Mouse (Mus musculus): ENCODE measurements around the gene Syne4. TPM values are rescaled to one million over a fixed set of nuclear protein-coding genes. Genes with fewer than 3 reads are reported as not detected.
A peak's percentile ranks its signal among the peaks of the same experiment; 100 is the strongest.

Gene Syne4
- polyA plus RNA-seq, 1 experiment from 2014 or later, result 60.5 TPM

DNA sequence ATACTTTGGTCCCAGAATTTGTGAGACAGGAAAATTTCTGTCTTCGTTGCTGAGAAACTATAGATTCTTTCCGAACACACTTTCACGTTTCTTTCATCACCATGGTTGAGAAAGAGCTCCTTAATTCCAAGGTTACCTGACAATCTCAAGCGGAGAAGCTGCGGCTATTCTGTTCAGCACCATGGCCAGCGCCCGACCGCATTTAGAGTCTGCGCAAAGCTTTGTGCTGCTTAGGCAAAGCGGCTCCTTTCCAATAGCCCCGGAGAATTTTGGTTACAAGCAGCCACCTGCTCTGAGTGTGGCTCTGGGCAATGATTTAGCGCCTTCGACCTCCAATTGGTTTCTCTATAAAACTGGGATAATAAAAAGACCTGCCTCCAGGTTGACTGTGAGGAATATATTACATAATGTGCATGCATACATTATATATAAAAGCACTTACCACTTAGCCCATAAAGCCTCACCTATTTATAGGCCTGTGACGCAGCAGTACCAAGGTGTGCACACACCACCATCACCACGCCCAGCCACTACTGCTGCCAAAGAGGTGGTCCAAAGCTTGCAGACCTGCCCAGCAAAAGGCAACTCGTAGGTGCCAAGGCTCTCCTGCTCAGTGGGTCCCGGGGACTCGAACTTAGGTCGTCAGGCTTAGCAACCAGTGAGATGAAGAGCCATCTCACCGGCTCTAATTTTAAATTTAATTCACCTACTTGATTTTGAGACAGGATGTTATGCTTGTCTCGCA is 32.2 kb downstream of the Syne4 start:
- H3K9ac ChIP-seq (ENCODE audit: low read length), result no peak overlapping the region
- ATAC-seq (replicated peaks; ENCODE audit: low FRiP score, low TSS enrichment, low read depth), result no peak
- no peaks in the 10 kb centered on the region for H3K36me3 ChIP-seq (ENCODE audit: control insufficient read depth, insufficient read depth, low read length)
- no peaks in the 10 kb centered on the region for H3K4me1 ChIP-seq (replicated peaks; ENCODE audit: control insufficient read depth, insufficient read depth, low read length)
- no peaks in the 10 kb centered on the region for H3K9me3 ChIP-seq (ENCODE audit: control insufficient read depth, low read length)
- peaks cover 33% of the 10 kb centered on the region for H3K27me3 ChIP-seq (replicated peaks; ENCODE audit: control insufficient read depth, insufficient read depth, low read length)
- peak; percentile 92 for DNase-seq (ENCODE audit: low spot score)
- no peak overlapping the region for H3K4me3 ChIP-seq (ENCODE audit: low read depth, low read length)
- H3K4me2 ChIP-seq (ENCODE audit: low read length), result no peak overlapping the region
- no peak overlapping the region for H3K27ac ChIP-seq (ENCODE audit: low read depth)
- 26% methylated on average over 21 of the region's 21 CpGs for WGBS

DNA sequence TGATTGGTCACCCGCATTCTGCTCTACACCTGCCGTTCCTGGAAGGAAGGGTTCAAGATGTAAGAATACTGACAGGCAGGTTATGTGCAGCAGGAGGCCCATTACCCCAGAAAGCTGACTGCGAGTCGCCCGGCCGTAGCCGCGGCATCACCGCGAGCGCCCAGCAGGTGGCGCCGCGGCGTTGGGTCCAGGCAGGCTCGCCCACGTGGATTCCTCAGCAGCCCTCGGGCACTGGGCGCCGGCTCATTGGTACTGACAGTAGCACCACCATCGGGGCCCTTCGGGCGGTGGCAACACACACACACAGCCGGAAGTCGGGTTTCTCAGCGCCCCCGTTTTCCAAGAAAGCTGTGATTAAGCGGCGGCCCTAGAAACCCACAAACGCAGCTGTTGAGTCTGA is 33.2 kb downstream of the Syne4 start:
- Histone ChIP-seq H3K9me3 (ENCODE audit: control insufficient read depth, low read length) (no peaks in the 10 kb centered on the region), H3K4me1 (replicated peaks; ENCODE audit: control insufficient read depth, insufficient read depth, low read length) (no peaks in the 10 kb centered on the region), H3K9ac (ENCODE audit: low read length) (no peak overlapping the region), H3K4me3 (ENCODE audit: low read depth, low read length) (no peak overlapping the region), H3K36me3 (ENCODE audit: control insufficient read depth, insufficient read depth, low read length) (no peaks in the 10 kb centered on the region), H3K27ac (ENCODE audit: low read depth) (no peak overlapping the region), H3K4me2 (ENCODE audit: low read length) (no peak overlapping the region), H3K27me3 (replicated peaks; ENCODE audit: control insufficient read depth, insufficient read depth, low read length) (peaks cover 33% of the 10 kb centered on the region)
- peak; percentile 80 for DNase-seq (ENCODE audit: low spot score)
- 1% methylated on average over 30 of the region's 30 CpGs for WGBS
- peak; percentile 66; the same call in 1 of the 2 replicates for ATAC-seq (replicated peaks; ENCODE audit: low FRiP score, low TSS enrichment, low read depth)

DNA sequence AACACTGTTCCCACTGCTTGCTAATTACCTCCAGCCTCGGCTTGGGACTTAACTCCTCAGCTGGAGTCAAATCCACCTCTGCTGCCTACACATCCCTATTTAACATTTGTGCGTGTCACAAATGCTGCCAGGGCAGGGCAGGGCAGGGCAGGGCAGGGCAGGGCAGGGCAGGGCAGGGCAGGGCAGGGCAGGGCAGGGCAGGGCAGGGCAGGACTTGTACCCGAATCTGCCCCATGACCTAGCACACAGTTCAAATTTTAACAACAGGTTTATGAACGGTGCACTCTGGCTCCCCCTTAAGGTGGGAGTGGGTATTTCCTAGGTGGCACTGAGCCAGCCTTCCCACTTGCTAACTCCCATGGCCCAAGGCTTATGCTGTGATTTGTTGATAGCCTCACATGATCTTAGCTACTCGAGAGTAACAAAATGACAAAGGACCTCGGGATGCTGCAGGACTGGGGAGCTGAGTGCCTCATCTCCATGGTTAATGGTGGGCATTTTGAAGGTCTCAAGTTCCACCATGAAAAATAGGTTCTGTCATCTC is 38.7 kb downstream of the Syne4 start:
- Histone ChIP-seq H3K4me3 (ENCODE audit: low read depth, low read length) (no peak overlapping the region), H3K27me3 (replicated peaks; ENCODE audit: control insufficient read depth, insufficient read depth, low read length) (peaks cover 12% of the 10 kb centered on the region), H3K27ac (ENCODE audit: low read depth) (no peak overlapping the region), H3K4me1 (replicated peaks; ENCODE audit: control insufficient read depth, insufficient read depth, low read length) (no peaks in the 10 kb centered on the region), H3K9ac (ENCODE audit: low read length) (no peak overlapping the region), H3K4me2 (ENCODE audit: low read length) (no peak overlapping the region), H3K36me3 (ENCODE audit: control insufficient read depth, insufficient read depth, low read length) (peaks cover 12% of the 10 kb centered on the region; the same call in 1 of the 2 replicates), H3K9me3 (ENCODE audit: control insufficient read depth, low read length) (no peaks in the 10 kb centered on the region)
- DNase-seq (ENCODE audit: low spot score), result peak; percentile 93
- no peak; the same call in 1 of the 2 replicates for ATAC-seq (replicated peaks; ENCODE audit: low FRiP score, low TSS enrichment, low read depth)
- 22% methylated on average over 6 of the region's 6 CpGs for WGBS

DNA sequence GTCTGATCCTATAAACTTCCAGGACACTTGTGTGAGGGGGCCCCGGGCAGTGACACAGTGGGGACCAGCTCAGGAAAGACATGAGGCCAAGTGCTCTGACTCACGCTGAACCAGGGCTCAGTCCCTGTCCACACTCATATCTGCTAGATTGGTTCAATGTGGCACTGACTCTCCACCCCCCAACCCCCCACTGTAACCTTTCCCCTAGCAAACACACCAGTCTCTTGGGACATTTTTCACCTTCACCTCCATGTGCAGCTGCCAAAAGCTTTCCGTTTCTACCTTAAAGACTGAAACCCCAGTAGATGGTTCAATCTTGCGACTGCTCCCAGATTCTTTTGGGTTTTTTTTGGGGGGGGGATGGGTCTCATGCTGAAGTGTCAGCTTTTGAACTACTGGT is 39.5 kb downstream of the Syne4 start:
- Histone ChIP-seq H3K4me3 (ENCODE audit: low read depth, low read length) (no peak overlapping the region), H3K36me3 (ENCODE audit: control insufficient read depth, insufficient read depth, low read length) (peaks cover 12% of the 10 kb centered on the region; the same call in 1 of the 2 replicates), H3K4me1 (replicated peaks; ENCODE audit: control insufficient read depth, insufficient read depth, low read length) (no peaks in the 10 kb centered on the region; the same call in 1 of the 2 replicates), H3K27ac (ENCODE audit: low read depth) (no peak overlapping the region), H3K9me3 (ENCODE audit: control insufficient read depth, low read length) (no peaks in the 10 kb centered on the region), H3K9ac (ENCODE audit: low read length) (no peak overlapping the region), H3K27me3 (replicated peaks; ENCODE audit: control insufficient read depth, insufficient read depth, low read length) (0 out of 2 replicates have a peak, but pooled peaks cover 7% of the 10 kb centered on the region), H3K4me2 (ENCODE audit: low read length) (no peak overlapping the region)
- 73% methylated on average over 4 of the region's 4 CpGs for WGBS
- DNase-seq (ENCODE audit: low spot score), result no peak
- ATAC-seq (replicated peaks; ENCODE audit: low FRiP score, low TSS enrichment, low read depth), result no peak

DNA sequence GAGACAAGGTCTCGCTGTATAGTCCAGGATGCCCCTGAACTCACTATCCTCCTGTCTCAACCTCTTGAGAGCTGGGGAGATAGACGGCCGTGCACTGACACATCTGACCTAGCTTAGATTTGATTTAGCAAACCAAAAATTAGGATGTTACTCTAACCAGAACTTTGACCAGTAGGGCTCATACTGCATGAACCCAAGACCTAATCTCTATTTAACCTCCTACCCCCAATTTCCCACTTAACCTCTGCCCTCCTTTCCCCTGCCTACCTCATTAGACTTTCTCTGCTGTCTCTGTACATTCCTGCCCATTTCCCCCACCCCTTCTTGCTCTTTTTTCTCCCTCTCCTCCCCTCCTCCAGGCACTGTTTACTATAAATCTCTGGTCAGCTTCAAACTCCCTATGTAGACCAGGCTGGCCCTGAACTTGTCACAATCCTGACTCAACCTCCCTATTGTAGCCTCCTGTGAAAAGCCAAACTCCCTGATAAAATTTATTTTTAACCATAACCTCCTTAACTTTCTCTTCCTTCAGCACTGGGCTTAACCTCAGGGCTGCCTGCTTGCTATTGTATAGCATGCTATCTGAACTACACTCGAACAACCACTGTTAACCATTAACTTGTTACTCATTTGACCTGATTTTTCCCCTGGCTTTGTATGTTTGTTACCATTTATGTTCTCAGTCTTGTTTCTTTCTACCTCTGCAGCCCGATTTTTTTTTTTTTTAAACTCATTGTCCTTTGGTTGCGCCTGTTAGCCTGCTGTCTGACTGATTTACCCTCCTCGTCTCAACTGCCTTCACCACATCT is 44.0 kb downstream of the Syne4 start:
- ATAC-seq (replicated peaks; ENCODE audit: low FRiP score, low TSS enrichment, low read depth) (no peak), DNase-seq (ENCODE audit: low spot score) (no peak)
- Histone ChIP-seq H3K4me3 (ENCODE audit: low read depth, low read length) (no peak overlapping the region), H3K36me3 (ENCODE audit: control insufficient read depth, insufficient read depth, low read length) (peaks cover 16% of the 10 kb centered on the region; the same call in 1 of the 2 replicates), H3K4me2 (ENCODE audit: low read length) (peak overlapping the region; percentile 20), H3K4me1 (replicated peaks; ENCODE audit: control insufficient read depth, insufficient read depth, low read length) (peaks cover 17% of the 10 kb centered on the region), H3K27me3 (replicated peaks; ENCODE audit: control insufficient read depth, insufficient read depth, low read length) (no peaks in the 10 kb centered on the region), H3K9ac (ENCODE audit: low read length) (no peak overlapping the region), H3K27ac (ENCODE audit: low read depth) (peak overlapping the region; percentile 57; the same call in 1 of the 2 replicates), H3K9me3 (ENCODE audit: control insufficient read depth, low read length) (no peaks in the 10 kb centered on the region)
- 48% methylated on average over 7 of the region's 7 CpGs for WGBS

DNA sequence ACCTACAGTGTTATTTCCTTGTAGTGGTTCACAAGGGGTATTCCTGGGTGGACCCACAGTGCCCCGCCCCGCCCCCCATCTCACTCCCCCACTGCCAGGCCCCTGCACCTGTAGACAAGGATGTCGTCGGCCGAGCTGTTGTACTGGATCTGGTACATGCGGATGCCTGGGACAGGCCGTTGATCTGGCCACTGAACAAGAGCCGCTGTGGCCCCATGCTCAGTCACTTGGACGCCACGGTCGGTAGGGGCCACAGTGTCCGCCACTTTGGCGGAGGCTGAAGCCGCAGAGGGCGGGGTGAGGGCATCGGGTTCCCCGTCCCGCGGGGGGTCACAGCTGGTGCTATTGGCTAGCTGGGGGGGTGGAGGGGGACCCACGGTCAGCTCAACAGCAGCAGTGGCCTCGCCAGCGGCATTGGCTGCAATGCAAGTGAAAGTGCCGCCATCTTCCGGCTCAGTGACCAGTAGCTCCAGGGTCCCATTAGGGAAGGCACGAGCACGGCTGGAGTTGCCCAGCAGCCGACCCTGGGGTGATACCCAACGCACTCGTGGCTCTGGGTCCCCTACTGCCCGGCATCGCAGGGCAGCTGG is 44.8 kb downstream of the Syne4 start:
- no peak overlapping the region for H3K4me3 ChIP-seq (ENCODE audit: low read depth, low read length)
- ATAC-seq (replicated peaks; ENCODE audit: low FRiP score, low TSS enrichment, low read depth) (no peak), DNase-seq (ENCODE audit: low spot score) (no peak)
- no peak overlapping the region for H3K9ac ChIP-seq (ENCODE audit: low read length)
- peak overlapping the region; percentile 20 for H3K4me2 ChIP-seq (ENCODE audit: low read length)
- H3K36me3 ChIP-seq (ENCODE audit: control insufficient read depth, insufficient read depth, low read length), result peaks cover 16% of the 10 kb centered on the region; the same call in 1 of the 2 replicates
- whole genome bisulfite sequencing, result 79% methylated on average over 31 of the region's 31 CpGs
- peaks cover 19% of the 10 kb centered on the region for H3K4me1 ChIP-seq (replicated peaks; ENCODE audit: control insufficient read depth, insufficient read depth, low read length)
- peak overlapping the region; percentile 57; the same call in 1 of the 2 replicates for H3K27ac ChIP-seq (ENCODE audit: low read depth)
- no peaks in the 10 kb centered on the region for H3K27me3 ChIP-seq (replicated peaks; ENCODE audit: control insufficient read depth, insufficient read depth, low read length)
- no peaks in the 10 kb centered on the region for H3K9me3 ChIP-seq (ENCODE audit: control insufficient read depth, low read length)

DNA sequence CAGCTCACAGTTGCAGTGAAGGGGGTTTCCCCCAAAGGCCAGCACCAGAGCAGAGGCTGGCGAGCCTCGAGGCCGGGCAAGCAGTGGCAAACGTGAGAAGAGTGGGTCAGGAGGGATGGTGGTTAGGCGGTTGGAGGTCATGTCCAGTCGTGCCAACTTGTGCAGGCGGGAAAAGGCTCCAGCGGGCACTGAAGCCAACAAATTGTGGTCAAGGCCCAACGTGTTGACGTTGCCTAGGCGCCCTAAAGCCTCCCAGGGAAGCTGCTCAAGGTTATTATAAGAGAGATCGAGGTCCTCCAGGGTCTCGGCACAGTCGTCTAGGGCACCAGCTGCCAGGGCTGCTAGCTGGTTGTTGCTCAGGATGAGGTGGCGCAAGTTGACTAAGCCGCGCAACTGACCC is 45.4 kb downstream of the Syne4 start:
- WGBS, result 92% methylated on average over 17 of the region's 17 CpGs
- peaks cover 15% of the 10 kb centered on the region; the same call in 1 of the 2 replicates for H3K36me3 ChIP-seq (ENCODE audit: control insufficient read depth, insufficient read depth, low read length)
- ATAC-seq (replicated peaks; ENCODE audit: low FRiP score, low TSS enrichment, low read depth) (no peak), DNase-seq (ENCODE audit: low spot score) (no peak)
- no peak overlapping the region for H3K4me2 ChIP-seq (ENCODE audit: low read length)
- H3K9me3 ChIP-seq (ENCODE audit: control insufficient read depth, low read length), result no peaks in the 10 kb centered on the region
- peak overlapping the region; percentile 57; the same call in 1 of the 2 replicates for H3K27ac ChIP-seq (ENCODE audit: low read depth)
- no peak overlapping the region for H3K4me3 ChIP-seq (ENCODE audit: low read depth, low read length)
- 0 out of 2 replicates have a peak, but pooled peaks cover 3% of the 10 kb centered on the region for H3K27me3 ChIP-seq (replicated peaks; ENCODE audit: control insufficient read depth, insufficient read depth, low read length)
- H3K9ac ChIP-seq (ENCODE audit: low read length), result no peak overlapping the region
- H3K4me1 ChIP-seq (replicated peaks; ENCODE audit: control insufficient read depth, insufficient read depth, low read length), result peaks cover 19% of the 10 kb centered on the region
